Mouse (Mus musculus) neural tube, embryonic 13.5 days (tissue): ENCODE measurements around the gene Mrps36. TPM values are rescaled to one million over a fixed set of nuclear protein-coding genes. Genes with fewer than 3 reads are reported as not detected.
"Not testable (repeated sequence)": the region's sequence is repeated elsewhere in the genome, so short reads cannot be mapped to it uniquely, and the experiment has no call there.

Source experiments
- ATAC-seq: fragments of 200-750 bp; cut with Nextera tagmentation; 2 replicates; pipeline ENCODE4 v1.8.0; 2017; ENCODE audit warnings: low read depth, mild to moderate bottlenecking, moderate TSS enrichment, moderate library complexity
- H3K27ac ChIP-seq: fragments of 300-500 bp; sonication (generic); replicated peaks from 2 replicates; pipeline ENCODE4 v1.5.1; 2015; ENCODE audit warnings: moderate library complexity, mild to moderate bottlenecking, inconsistent platforms
- H3K27me3 ChIP-seq: fragments of 300-500 bp; sonication (generic); 2 replicates; pipeline ENCODE4 v1.6.1; 2015; ENCODE audit warnings: mild to moderate bottlenecking, inconsistent platforms
- H3K36me3 ChIP-seq: fragments of 300-500 bp; sonication (generic); 2 replicates; pipeline ENCODE4 v1.6.1; 2015; ENCODE audit warnings: mild to moderate bottlenecking, inconsistent platforms
- H3K4me1 ChIP-seq: fragments of 300-500 bp; sonication (generic); replicated peaks from 2 replicates; pipeline ENCODE4 v1.6.1; 2015; ENCODE audit warnings: inconsistent platforms
- H3K4me2 ChIP-seq: fragments of 300-500 bp; sonication (generic); 2 replicates; pipeline ENCODE4 v1.6.1; 2015; ENCODE audit warnings: inconsistent platforms, mild to moderate bottlenecking, moderate library complexity
- H3K4me3 ChIP-seq: fragments of 300-500 bp; sonication (generic); 2 replicates; pipeline ENCODE4 v1.5.1; 2015; ENCODE audit warnings: mild to moderate bottlenecking, inconsistent platforms
- H3K9ac ChIP-seq: fragments of 300-500 bp; sonication (generic); 2 replicates; pipeline ENCODE4 v1.6.1; 2015; ENCODE audit warnings: moderate library complexity, mild to moderate bottlenecking, inconsistent platforms
- H3K9me3 ChIP-seq: fragments of 300-500 bp; sonication (generic); 2 replicates; pipeline ENCODE4 v1.6.1; 2016; ENCODE audit warnings: inconsistent platforms
- WGBS: fragments of 180-500 bp; shearing (Covaris S2); methylation state at CpG from one replicate; pipeline ENCODE4 v1.1.7; 2015; 5-methylcytosine and 5-hydroxymethylcytosine counted together
- polyA plus RNA-seq: library from polyadenylated mRNA; unstranded; fragments of >200 nt; fragmentation: Nextera tagmentation; extraction: Ambion mirVana; gene quantifications from 2 replicates; pipeline ENCODE4 v1.2.1, GENCODE M21; 2015

The Mrps36 gene
- polyA plus RNA-seq, 1 experiment from 2014 or later, result 165 TPM

GRCm38 (mm10) chr13:100730153-100730860 lies 14.2 kb downstream of the Mrps36 start:
- peaks cover 24% of the 10 kb centered on the region for H3K36me3 ChIP-seq
- peak overlapping the region; percentile 66 for H3K4me3 ChIP-seq
- WGBS, result 2% methylated on average over 30 of the region's 30 CpGs
- no peaks in the 10 kb centered on the region for H3K27me3 ChIP-seq
- no peaks in the 10 kb centered on the region for H3K9me3 ChIP-seq
- peak overlapping the region; percentile 87 for H3K9ac ChIP-seq
- peak overlapping the region; percentile 92 for H3K4me2 ChIP-seq
- ATAC-seq, result peak; percentile 92
- peak overlapping the region; percentile 86 for H3K27ac ChIP-seq
- H3K4me1 ChIP-seq, result peaks cover 22% of the 10 kb centered on the region

GRCm38 (mm10) chr13:100728530-100728929 lies 15.9 kb downstream of the Mrps36 start:
- H3K27me3 ChIP-seq, ATAC-seq, H3K9ac ChIP-seq, H3K4me3 ChIP-seq, H3K4me2 ChIP-seq, H3K27ac ChIP-seq, H3K9me3 ChIP-seq: not testable (repeated sequence)
- 94% methylated on average over 4 of the region's 4 CpGs for WGBS
- Histone ChIP-seq H3K4me1 (peaks cover 31% of the 10 kb centered on the region), H3K36me3 (peaks cover 23% of the 10 kb centered on the region)

GRCm38 (mm10) chr13:100728086-100728485 lies 16.4 kb downstream of the Mrps36 start:
- no peak for ATAC-seq
- no peak overlapping the region for H3K9ac ChIP-seq
- H3K4me1 ChIP-seq, result peaks cover 31% of the 10 kb centered on the region
- no peaks in the 10 kb centered on the region for H3K9me3 ChIP-seq
- no peak overlapping the region for H3K4me2 ChIP-seq
- H3K36me3 ChIP-seq, result peaks cover 23% of the 10 kb centered on the region
- no peak overlapping the region for H3K27ac ChIP-seq
- no peaks in the 10 kb centered on the region for H3K27me3 ChIP-seq
- 94% methylated on average over 5 of the region's 5 CpGs for WGBS
- no peak overlapping the region for H3K4me3 ChIP-seq

- no peak overlapping the region for H3K4me3 ChIP-seq
- peaks cover 45% of the 10 kb centered on the region for H3K36me3 ChIP-seq
- ATAC-seq, result no peak
- H3K27ac ChIP-seq, result no peak overlapping the region
- no peak overlapping the region for H3K9ac ChIP-seq
- peaks cover 31% of the 10 kb centered on the region for H3K4me1 ChIP-seq
- H3K9me3 ChIP-seq, result no peaks in the 10 kb centered on the region
- H3K4me2 ChIP-seq, result no peak overlapping the region
- WGBS, result 90% methylated on average over 10 of the region's 10 CpGs
- H3K27me3 ChIP-seq, result no peaks in the 10 kb centered on the region
These were observed 19.3 kb downstream of the Mrps36 start for GRCm38 (mm10) chr13:100725194-100725593.

- no peaks in the 10 kb centered on the region for H3K9me3 ChIP-seq
- no peak overlapping the region for H3K4me3 ChIP-seq
- H3K4me1 ChIP-seq, result peaks cover 21% of the 10 kb centered on the region
- H3K4me2 ChIP-seq, result no peak overlapping the region
- H3K9ac ChIP-seq, result no peak overlapping the region
- H3K36me3 ChIP-seq, result peaks cover 53% of the 10 kb centered on the region
- no peak overlapping the region for H3K27ac ChIP-seq
- no peaks in the 10 kb centered on the region for H3K27me3 ChIP-seq
- 75% methylated on average over 7 of the region's 7 CpGs for WGBS
- ATAC-seq, result no peak
These were observed 20.3 kb downstream of the Mrps36 start for GRCm38 (mm10) chr13:100724051-100724754.

GRCm38 (mm10) chr13:100721656-100722055 lies 22.8 kb downstream of the Mrps36 start:
- H3K4me2 ChIP-seq, result no peak overlapping the region
- no peak overlapping the region for H3K9ac ChIP-seq
- peaks cover 9% of the 10 kb centered on the region; the same call in 1 of the 2 replicates for H3K4me1 ChIP-seq
- H3K9me3 ChIP-seq, result no peaks in the 10 kb centered on the region
- H3K36me3 ChIP-seq, result peaks cover 59% of the 10 kb centered on the region
- WGBS, result 88% methylated on average over 5 of the region's 5 CpGs
- no peaks in the 10 kb centered on the region for H3K27me3 ChIP-seq
- H3K4me3 ChIP-seq, result no peak overlapping the region
- no peak for ATAC-seq
- H3K27ac ChIP-seq, result no peak overlapping the region

- no peak overlapping the region for H3K4me3 ChIP-seq
- H3K27me3 ChIP-seq, result no peaks in the 10 kb centered on the region
- no peak for ATAC-seq
- peaks cover 85% of the 10 kb centered on the region for H3K36me3 ChIP-seq
- WGBS, result 93% methylated on average over 6 of the region's 6 CpGs
- no peak overlapping the region for H3K9ac ChIP-seq
- no peak overlapping the region for H3K4me2 ChIP-seq
- no peaks in the 10 kb centered on the region for H3K9me3 ChIP-seq
- H3K4me1 ChIP-seq, result no peaks in the 10 kb centered on the region
- H3K27ac ChIP-seq, result no peak overlapping the region
These were observed 29.0 kb downstream of the Mrps36 start for GRCm38 (mm10) chr13:100715467-100715866.

- Histone ChIP-seq H3K9ac (no peak overlapping the region), H3K4me2 (no peak overlapping the region), H3K4me1 (no peaks in the 10 kb centered on the region), H3K36me3 (peaks cover 94% of the 10 kb centered on the region), H3K9me3 (no peaks in the 10 kb centered on the region), H3K4me3 (no peak overlapping the region), H3K27me3 (no peaks in the 10 kb centered on the region), H3K27ac (no peak overlapping the region)
- 86% methylated on average over 7 of the region's 7 CpGs for WGBS
- no peak for ATAC-seq
These were observed 38.3 kb downstream of the Mrps36 start for GRCm38 (mm10) chr13:100706206-100706605.

- H3K9me3 ChIP-seq, result no peaks in the 10 kb centered on the region
- no peak overlapping the region for H3K4me2 ChIP-seq
- no peak overlapping the region for H3K9ac ChIP-seq
- no peak overlapping the region for H3K27ac ChIP-seq
- no peaks in the 10 kb centered on the region for H3K4me1 ChIP-seq
- no peak for ATAC-seq
- 94% methylated on average over 2 of the region's 2 CpGs for WGBS
- no peak overlapping the region for H3K4me3 ChIP-seq
- H3K36me3 ChIP-seq, result peaks cover 94% of the 10 kb centered on the region
- H3K27me3 ChIP-seq, result no peaks in the 10 kb centered on the region
These were observed 41.0 kb downstream of the Mrps36 start for GRCm38 (mm10) chr13:100703468-100703867.

- WGBS, result 94% methylated on average over 10 of the region's 10 CpGs
- Histone ChIP-seq H3K36me3 (peaks cover 81% of the 10 kb centered on the region), H3K27ac (no peak overlapping the region)
These were observed 45.6 kb downstream of the Mrps36 start for GRCm38 (mm10) chr13:100698866-100699265.

GRCm38 (mm10) chr13:100697541-100697940 lies 46.9 kb downstream of the Mrps36 start:
- H3K27me3 ChIP-seq, result no peaks in the 10 kb centered on the region
- H3K9ac ChIP-seq, result no peak overlapping the region
- no peak overlapping the region for H3K4me3 ChIP-seq
- peaks cover 68% of the 10 kb centered on the region for H3K36me3 ChIP-seq
- H3K9me3 ChIP-seq, result no peaks in the 10 kb centered on the region
- ATAC-seq, result no peak
- no peak overlapping the region for H3K4me2 ChIP-seq
- WGBS, result 97% methylated on average over 3 of the region's 3 CpGs
- no peaks in the 10 kb centered on the region for H3K4me1 ChIP-seq
- H3K27ac ChIP-seq, result no peak overlapping the region

More at GRCm38 (mm10) chr13:100698866-100699265, 45.6 kb downstream of the Mrps36 start:
- H3K4me3 ChIP-seq, result no peak overlapping the region
- no peak overlapping the region for H3K9ac ChIP-seq
- H3K9me3 ChIP-seq, result no peaks in the 10 kb centered on the region
- no peak overlapping the region for H3K4me2 ChIP-seq
- H3K4me1 ChIP-seq, result no peaks in the 10 kb centered on the region
- H3K27me3 ChIP-seq, result no peaks in the 10 kb centered on the region
- no peak for ATAC-seq

GRCm38 (mm10) chr13:100687513-100687912 lies 56.9 kb downstream of the Mrps36 start:
- H3K4me1 ChIP-seq, result no peaks in the 10 kb centered on the region
- 61% methylated on average over 7 of the region's 7 CpGs for WGBS
- no peak overlapping the region for H3K27ac ChIP-seq
- ATAC-seq, result no peak
- H3K4me2 ChIP-seq, result no peak overlapping the region
- H3K9ac ChIP-seq, result no peak overlapping the region
- H3K27me3 ChIP-seq, result no peaks in the 10 kb centered on the region
- H3K9me3 ChIP-seq, result no peaks in the 10 kb centered on the region
- no peaks in the 10 kb centered on the region for H3K36me3 ChIP-seq
- H3K4me3 ChIP-seq, result no peak overlapping the region
